Mouse (Mus musculus) liver, embryonic 14.5 days (tissue): ENCODE measurements around the gene Tmem104. TPM values are rescaled to one million over a fixed set of nuclear protein-coding genes. Genes with fewer than 3 reads are reported as not detected.
A peak's percentile ranks its signal among the peaks of the same experiment; 100 is the strongest.

Experiments used
- ATAC-seq: fragments of 200-750 bp; cut with Nextera tagmentation; 2 replicates; pipeline ENCODE4 v1.8.0; 2017; ENCODE audit warnings: moderate number of reproducible peaks, mild to moderate bottlenecking, moderate library complexity; ENCODE audit not compliant: insufficient read depth
- DNase-seq, 3 experiments: peaks; one replicate each; pipeline ENCODE4 v3.0.0-alpha.2; 2012 to 2013; ENCODE audit warnings: low read depth in 3 of 3, low spot score in 3 of 3
- H3K27ac ChIP-seq: fragments of 300-500 bp; sonication (generic); 2 replicates; pipeline ENCODE4 v1.5.1; 2014; ENCODE audit warnings: moderate library complexity, mild to moderate bottlenecking, control low read depth, inconsistent platforms
- H3K27me3 ChIP-seq: fragments of 300-500 bp; sonication (generic); 2 replicates; pipeline ENCODE4 v1.6.1; 2014; ENCODE audit warnings: mild to moderate bottlenecking, low read length, moderate library complexity; ENCODE audit not compliant: control insufficient read depth, insufficient read depth
- H3K36me3 ChIP-seq: fragments of 300-500 bp; sonication (generic); replicated peaks from 2 replicates; pipeline ENCODE4 v1.6.1; 2014; ENCODE audit warnings: low read depth; ENCODE audit not compliant: control insufficient read depth, insufficient read depth
- H3K4me1 ChIP-seq, 2 experiments: fragments of 200-500 bp in 1 of 2; fragments of 300-500 bp in 1 of 2; sonication (generic) in 1 of 2; replicated peaks; 2 replicates each; pipeline ENCODE4 v1.6.1; 2012 to 2014; ENCODE audit warnings: antibody characterized with exemption in 1 of 2, inconsistent platforms in 1 of 2, low read length in 1 of 2; ENCODE audit not compliant: control insufficient read depth in 2 of 2, insufficient read depth in 2 of 2
- H3K4me2 ChIP-seq: fragments of 300-500 bp; sonication (generic); 2 replicates; pipeline ENCODE4 v1.6.1; 2014; ENCODE audit warnings: low read depth, mild to moderate bottlenecking, control low read depth, moderate library complexity
- H3K4me3 ChIP-seq, 2 experiments: fragments of 200-500 bp in 1 of 2; fragments of 300-500 bp in 1 of 2; sonication (generic) in 1 of 2; 2 replicates each; pipeline ENCODE4 v1.5.1; 2012 to 2014; ENCODE audit warnings: low read depth in 2 of 2, low read length in 2 of 2, mild to moderate bottlenecking in 2 of 2, control low read depth in 1 of 2, inconsistent platforms in 1 of 2, moderate library complexity in 1 of 2; ENCODE audit not compliant: insufficient read depth in 1 of 2
- H3K9ac ChIP-seq: fragments of 300-500 bp; sonication (generic); replicated peaks from 2 replicates; pipeline ENCODE4 v1.6.1; 2014; ENCODE audit warnings: mild to moderate bottlenecking, control low read depth, moderate library complexity
- H3K9me3 ChIP-seq: fragments of 300-500 bp; sonication (generic); 2 replicates; pipeline ENCODE4 v1.6.1; 2016; ENCODE audit warnings: low read length, mixed read lengths; ENCODE audit not compliant: control insufficient read depth
- CTCF ChIP-seq: IDR thresholded peaks from 2 replicates; pipeline ENCODE4 v1.5.1; 2016; ENCODE audit warnings: antibody characterized with exemption, low read depth, control low read depth
- EP300 ChIP-seq: IDR thresholded peaks from 2 replicates; pipeline ENCODE4 v1.6.1; 2016; ENCODE audit warnings: antibody characterized with exemption, low read depth
- WGBS: fragments of 180-500 bp; shearing (Covaris S2); extraction: QIAGEN DNeasy Blood & Tissue Kit; methylation state at CpG from one replicate; pipeline ENCODE4 v1.1.7; 2014; ENCODE audit not compliant: insufficient replicate concordance; 5-methylcytosine and 5-hydroxymethylcytosine counted together
- polyA plus RNA-seq, 2 experiments: library from polyadenylated mRNA; depleted of rRNA in 1 of 2; stranded (reverse) in 1 of 2; unstranded in 1 of 2; fragments of >200 nt; fragmentation: Nextera tagmentation in 1 of 2; extraction: Ambion mirVana in 1 of 2; gene quantifications; 2 replicates each; pipeline versions ENCODE4 v1.2.1 to v1.2.3; 2012 to 2014

The Tmem104 gene
- polyA plus RNA-seq, 2 experiments: 1.7 to 4.0 TPM

GRCm38 (mm10) chr11:115267958-115268357 lies 80.7 kb downstream of the Tmem104 start:
- Histone ChIP-seq H3K27ac (no peak overlapping the region), H3K9ac (no peak overlapping the region), H3K4me1 (no peaks in the 10 kb centered on the region), H3K4me2 (no peak overlapping the region), H3K4me3 (no peak overlapping the region), H3K27me3 (peaks cover 39% of the 10 kb centered on the region), H3K9me3 (no peaks in the 10 kb centered on the region), H3K36me3 (no peaks in the 10 kb centered on the region)
- no peak for ATAC-seq
- TF ChIP-seq EP300 (no peak), CTCF (no peak)
- DNase-seq: no peak
- 69% methylated on average over 11 of the region's 11 CpGs for WGBS

GRCm38 (mm10) chr11:115269330-115270066 lies 82.2 kb downstream of the Tmem104 start:
- Histone ChIP-seq H3K9ac (no peak overlapping the region), H3K27ac (no peak overlapping the region), H3K36me3 (no peaks in the 10 kb centered on the region), H3K4me3 (no peak overlapping the region), H3K27me3 (peaks cover 33% of the 10 kb centered on the region), H3K4me1 (no peaks in the 10 kb centered on the region), H3K4me2 (no peak overlapping the region), H3K9me3 (no peaks in the 10 kb centered on the region)
- ATAC-seq: no peak
- DNase-seq: no peak
- WGBS: 76% methylated on average over 27 of the region's 27 CpGs
- TF ChIP-seq CTCF: no peak

GRCm38 (mm10) chr11:115270148-115270861 lies 83.0 kb downstream of the Tmem104 start:
- ATAC-seq: no peak
- peaks cover 25% of the 10 kb centered on the region for H3K27me3 ChIP-seq
- H3K4me1 ChIP-seq: peaks cover 0 to 4% of the 10 kb centered on the region in 2 experiments; a peak in 3 of 4 replicates
- no peaks in the 10 kb centered on the region for H3K36me3 ChIP-seq
- H3K9me3 ChIP-seq: no peaks in the 10 kb centered on the region
- TF ChIP-seq EP300 (no peak), CTCF (peak; percentile 96)
- H3K9ac ChIP-seq: no peak overlapping the region
- H3K27ac ChIP-seq: no peak overlapping the region
- H3K4me2 ChIP-seq: no peak overlapping the region
- DNase-seq: peak in 2 of 3 experiments; percentile 37 to 42
- 31% methylated on average over 17 of the region's 19 CpGs for WGBS
- no peak overlapping the region for H3K4me3 ChIP-seq

GRCm38 (mm10) chr11:115271052-115271451 lies 83.8 kb downstream of the Tmem104 start:
- Histone ChIP-seq H3K27me3 (peaks cover 18% of the 10 kb centered on the region), H3K4me3 (no peak overlapping the region), H3K27ac (no peak overlapping the region), H3K4me2 (no peak overlapping the region), H3K36me3 (no peaks in the 10 kb centered on the region), H3K9ac (no peak overlapping the region), H3K4me1 (peaks cover 0 to 10% of the 10 kb centered on the region in 2 experiments; a peak in 3 of 4 replicates), H3K9me3 (no peaks in the 10 kb centered on the region)
- DNase-seq (no peak), ATAC-seq (no peak)
- TF ChIP-seq EP300 (no peak), CTCF (no peak)
- WGBS: 73% methylated on average over 9 of the region's 9 CpGs

GRCm38 (mm10) chr11:115271481-115271880 lies 84.2 kb downstream of the Tmem104 start:
- no peak overlapping the region for H3K9ac ChIP-seq
- peaks cover 0 to 15% of the 10 kb centered on the region in 2 experiments; a peak in 3 of 4 replicates for H3K4me1 ChIP-seq
- no peak overlapping the region for H3K4me2 ChIP-seq
- DNase-seq (no peak), ATAC-seq (no peak)
- no peak for TF ChIP-seq CTCF
- TF ChIP-seq EP300: no peak
- no peaks in the 10 kb centered on the region for H3K9me3 ChIP-seq
- H3K27me3 ChIP-seq: peaks cover 13% of the 10 kb centered on the region
- WGBS: 68% methylated on average over 10 of the region's 10 CpGs
- H3K4me3 ChIP-seq: no peak overlapping the region
- no peaks in the 10 kb centered on the region for H3K36me3 ChIP-seq
- no peak overlapping the region for H3K27ac ChIP-seq
